Mouse (Mus musculus): ENCODE data around the gene Gimap1. TPM values are rescaled to one million over a fixed set of nuclear protein-coding genes. Genes with fewer than 3 reads are reported as not detected.

The Gimap1 gene
- total and polyA plus RNA-seq, 3 experiments: 6.6 to 9.4 (median 8.9) TPM

GRCm38 (mm10) chr6:48698066-48698856, 40.6 kb upstream of the Gimap1 start:
- Histone ChIP-seq H3K9ac (ENCODE audit: low read depth, low read length) (no peak overlapping the region), H3K79me2 (replicated peaks; ENCODE audit: control insufficient read depth, insufficient read depth, low read length) (no peaks in the 10 kb centered on the region), H3K27ac (peak overlapping the region; percentile 90), H3K4me3 (no peak overlapping the region), H3K27me3 (ENCODE audit: control insufficient read depth, insufficient read depth, low read length) (no peaks in the 10 kb centered on the region), H3K4me1 (ENCODE audit: control insufficient read depth, insufficient read depth, low read length) (peaks cover 28% of the 10 kb centered on the region), H3K36me3 (ENCODE audit: control insufficient read depth, insufficient read depth, low read length) (peaks cover 42% of the 10 kb centered on the region)
- DNase-seq: no peak
- no peak for TF ChIP-seq POLR2A (IDR thresholded peaks at IDR 0.05; ENCODE audit: insufficient read depth, low read depth, low read length)
- no peak for TF ChIP-seq EP300 (IDR thresholded peaks at IDR 0.05; ENCODE audit: insufficient read depth, low read depth, low read length)
- no peak for TF ChIP-seq CTCF (IDR thresholded peaks at IDR 0.05)
- intact Hi-C loops (cut with DNase I): no loop called here
- WGBS: 64% methylated on average over 7 of the region's 7 CpGs

GRCm38 (mm10) chr6:48698888-48699287, 40.0 kb upstream of the Gimap1 start:
- no peak overlapping the region for H3K4me3 ChIP-seq
- intact Hi-C loops (cut with DNase I): no loop called here
- H3K79me2 ChIP-seq (replicated peaks; ENCODE audit: control insufficient read depth, insufficient read depth, low read length): no peaks in the 10 kb centered on the region
- TF ChIP-seq CTCF (IDR thresholded peaks at IDR 0.05): no peak
- no peak for TF ChIP-seq POLR2A (IDR thresholded peaks at IDR 0.05; ENCODE audit: insufficient read depth, low read depth, low read length)
- no peak for TF ChIP-seq EP300 (IDR thresholded peaks at IDR 0.05; ENCODE audit: insufficient read depth, low read depth, low read length)
- H3K27me3 ChIP-seq (ENCODE audit: control insufficient read depth, insufficient read depth, low read length): no peaks in the 10 kb centered on the region
- WGBS: 54% methylated on average over 3 of the region's 3 CpGs
- DNase-seq: no peak
- peaks cover 28% of the 10 kb centered on the region for H3K4me1 ChIP-seq (ENCODE audit: control insufficient read depth, insufficient read depth, low read length)
- peaks cover 44% of the 10 kb centered on the region for H3K36me3 ChIP-seq (ENCODE audit: control insufficient read depth, insufficient read depth, low read length)
- H3K9ac ChIP-seq (ENCODE audit: low read depth, low read length): no peak overlapping the region
- peak overlapping the region; percentile 90 for H3K27ac ChIP-seq

- Histone ChIP-seq H3K4me3 (0 out of 2 replicates have a peak overlapping the region, but pooled peaks have one; percentile 7), H3K4me1 (ENCODE audit: control insufficient read depth, insufficient read depth, low read length) (peaks cover 30% of the 10 kb centered on the region), H3K36me3 (ENCODE audit: control insufficient read depth, insufficient read depth, low read length) (peaks cover 57% of the 10 kb centered on the region), H3K27ac (peak overlapping the region; percentile 90), H3K79me2 (replicated peaks; ENCODE audit: control insufficient read depth, insufficient read depth, low read length) (no peaks in the 10 kb centered on the region), H3K9ac (ENCODE audit: low read depth, low read length) (no peak overlapping the region), H3K27me3 (ENCODE audit: control insufficient read depth, insufficient read depth, low read length) (no peaks in the 10 kb centered on the region)
- intact Hi-C loops (cut with DNase I): loop anchor here (2.0 kb wide), 1 partner anchor 16 kb away; the partner anchor contains the start of gene Gimap4
- WGBS: 20% methylated on average over 5 of the region's 5 CpGs
- TF ChIP-seq EP300 (IDR thresholded peaks at IDR 0.05; ENCODE audit: insufficient read depth, low read depth, low read length): peak; percentile 93
- TF ChIP-seq CTCF (IDR thresholded peaks at IDR 0.05): no peak
- peak; percentile 72; the same call in 1 of the 2 replicates for TF ChIP-seq POLR2A (IDR thresholded peaks at IDR 0.05; ENCODE audit: insufficient read depth, low read depth, low read length)
- DNase-seq: peak; percentile 33 to 66
Measured at GRCm38 (mm10) chr6:48700251-48701075, 38.4 kb upstream of the Gimap1 start.

GRCm38 (mm10) chr6:48702146-48702545, 36.7 kb upstream of the Gimap1 start:
- DNase-seq: no peak
- Histone ChIP-seq H3K79me2 (replicated peaks; ENCODE audit: control insufficient read depth, insufficient read depth, low read length) (no peaks in the 10 kb centered on the region), H3K36me3 (ENCODE audit: control insufficient read depth, insufficient read depth, low read length) (peaks cover 56% of the 10 kb centered on the region), H3K27ac (peak overlapping the region; percentile 90), H3K27me3 (ENCODE audit: control insufficient read depth, insufficient read depth, low read length) (no peaks in the 10 kb centered on the region), H3K9ac (ENCODE audit: low read depth, low read length) (no peak overlapping the region), H3K4me3 (no peak overlapping the region), H3K4me1 (ENCODE audit: control insufficient read depth, insufficient read depth, low read length) (peaks cover 30% of the 10 kb centered on the region)
- TF ChIP-seq EP300 (IDR thresholded peaks at IDR 0.05; ENCODE audit: insufficient read depth, low read depth, low read length): no peak
- TF ChIP-seq POLR2A (IDR thresholded peaks at IDR 0.05; ENCODE audit: insufficient read depth, low read depth, low read length): no peak
- TF ChIP-seq CTCF (IDR thresholded peaks at IDR 0.05): no peak
- intact Hi-C loops (cut with DNase I): no loop called here
- WGBS: 80% methylated on average over 7 of the region's 7 CpGs

GRCm38 (mm10) chr6:48702601-48703000, 36.3 kb upstream of the Gimap1 start:
- H3K4me1 ChIP-seq (ENCODE audit: control insufficient read depth, insufficient read depth, low read length): peaks cover 28% of the 10 kb centered on the region
- no peak for DNase-seq
- TF ChIP-seq EP300 (IDR thresholded peaks at IDR 0.05; ENCODE audit: insufficient read depth, low read depth, low read length): no peak
- peak; percentile 51 for TF ChIP-seq CTCF (IDR thresholded peaks at IDR 0.05)
- H3K27me3 ChIP-seq (ENCODE audit: control insufficient read depth, insufficient read depth, low read length): no peaks in the 10 kb centered on the region
- no peak overlapping the region for H3K9ac ChIP-seq (ENCODE audit: low read depth, low read length)
- 54% methylated on average over 5 of the region's 5 CpGs for WGBS
- peak overlapping the region; percentile 90 for H3K27ac ChIP-seq
- H3K36me3 ChIP-seq (ENCODE audit: control insufficient read depth, insufficient read depth, low read length): peaks cover 53% of the 10 kb centered on the region
- no peaks in the 10 kb centered on the region for H3K79me2 ChIP-seq (replicated peaks; ENCODE audit: control insufficient read depth, insufficient read depth, low read length)
- intact Hi-C loops (cut with DNase I): no loop called here
- no peak overlapping the region for H3K4me3 ChIP-seq

Data from heart, adult 2 months (tissue).